1 mouse cellular context compared by ENCODE assay signal in the genomic region with DNA sequence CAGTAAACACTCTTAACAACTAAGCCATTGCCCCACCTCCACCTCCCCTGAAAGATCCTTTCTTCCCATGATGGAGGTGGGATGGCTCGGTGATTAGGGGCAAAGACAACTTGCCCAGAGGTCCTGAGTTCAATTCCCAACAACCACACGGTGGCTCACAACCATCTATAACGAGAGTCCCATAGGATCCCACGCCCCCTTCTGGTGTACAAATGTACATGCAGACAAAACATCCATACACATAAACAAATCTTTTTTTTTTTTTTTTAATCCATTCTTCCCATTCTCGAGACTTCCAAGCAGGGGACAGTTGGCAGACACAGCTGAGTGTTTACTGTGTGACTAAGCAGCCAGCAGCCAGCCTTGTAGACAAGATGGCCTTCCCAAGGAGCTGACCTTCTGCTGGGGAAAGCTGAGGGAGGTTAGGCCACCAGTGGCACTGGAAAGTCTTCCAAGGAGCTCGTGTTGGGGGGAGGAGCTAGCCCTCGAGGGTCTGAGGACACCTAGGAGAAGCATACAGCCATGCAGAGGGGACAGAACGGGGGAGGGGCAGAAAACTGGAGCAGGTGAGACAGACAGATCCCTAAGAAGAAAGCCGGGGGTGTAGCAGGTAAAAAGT.
TF ChIP-seq lines count a peak whose summit lies in the region.

No protein-coding gene starts in this region.

TF ChIP-seq in MEL, 35 proteins besides CTCF, POLR2A, EP300 and RAD21:
- no peak for TF ChIP-seq JUND (IDR thresholded peaks at IDR 0.05; ENCODE audit: low read depth, low read length)
- TF ChIP-seq SMC3 (IDR thresholded peaks at IDR 0.05; ENCODE audit: low read depth, low read length): peak; percentile 16; the same call in 1 of the 2 replicates
- TF ChIP-seq ELF1 (IDR thresholded peaks at IDR 0.05; ENCODE audit: low read depth, low read length): no peak
